Mouse (Mus musculus) megakaryocyte, embryonic 14.5 days (primary cell): ENCODE measurements around the gene Cep350.

Experiments used
- FLI1 ChIP-seq: IDR thresholded peaks from 2 replicates; pipeline ENCODE4 v1.6.1; 2012; ENCODE audit warnings: low read length, inconsistent platforms, mixed read lengths
- GATA1 ChIP-seq: IDR thresholded peaks from 3 replicates; pipeline ENCODE4 v1.6.1; 2012; ENCODE audit warnings: mixed read lengths, low read length, inconsistent platforms, borderline replicate concordance

DNA sequence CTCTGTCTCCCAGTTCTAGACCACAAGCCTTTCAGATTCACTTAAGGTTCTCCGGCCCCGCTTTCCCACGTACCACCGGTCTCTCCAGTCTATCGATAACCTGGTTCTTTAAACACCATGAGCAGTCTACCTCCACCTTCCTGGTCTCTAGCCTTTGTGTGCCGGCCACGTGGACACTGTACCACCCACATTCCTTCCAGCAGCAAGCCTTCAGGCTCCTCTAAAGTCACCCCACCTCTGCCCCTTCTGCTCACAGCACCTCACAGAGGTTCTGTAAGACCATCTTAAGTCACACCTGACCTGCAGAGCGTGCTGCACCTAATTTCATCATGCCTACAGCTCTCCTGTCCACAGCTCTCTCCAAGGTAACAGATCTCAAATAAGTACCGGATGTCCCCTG, 139.4 kb downstream of the Cep350 start:
- TF ChIP-seq GATA1 (no peak), FLI1 (no peak)
